Mouse (Mus musculus) neural tube, embryonic 11.5 days (tissue): ENCODE measurements around the gene Chst2. TPM values are rescaled to one million over a fixed set of nuclear protein-coding genes. Genes with fewer than 3 reads are reported as not detected.

Source experiments
- polyA plus RNA-seq: library from polyadenylated mRNA; unstranded; fragments of >200 nt; fragmentation: Nextera tagmentation; extraction: Ambion mirVana; gene quantifications from 2 replicates; pipeline ENCODE4 v1.2.1, GENCODE M21; 2014

Gene Chst2
- polyA plus RNA-seq, 1 experiment from 2014 or later: 8.2 TPM

Other genes with a start within 250 kb of the Chst2 start
- 119 and 133 TPM in 2 replicates for gene U2surp, start 105.3 kb upstream of the Chst2 start, polyA plus RNA-seq
- 0.59 and 0.80 TPM in 2 replicates for gene Paqr9, start 152.9 kb upstream of the Chst2 start, polyA plus RNA-seq
- gene Pcolce2, start 230.9 kb upstream of the Chst2 start, polyA plus RNA-seq: 2.1 and 2.8 TPM in 2 replicates